Mouse (Mus musculus): ENCODE measurements around the gene AC161166.1.

Gene AC161166.1

GRCm38 (mm10) chr7:24461376-24462051 lies 50.7 kb downstream of the AC161166.1 start:
- no peak for DNase-seq (ENCODE audit: low read depth, low spot score)
